Mouse (Mus musculus): Measurements from ENCODE around the gene Gm3286. TPM values are rescaled to one million over a fixed set of nuclear protein-coding genes. Genes with fewer than 3 reads are reported as not detected.

Gene Gm3286
- polyA plus RNA-seq (2021; fragmentation: Nextera tagmentation): not detected in 2 replicates
- long read RNA-seq, experiment 1: 0 reads
- long read RNA-seq, experiment 2: 0 reads

GRCm38 (mm10) chr5:95510458-95510857, at the start of gene Gm3286:
Gm3286 (plus strand) TSS chr5:95510758.

Other genes starting within 250 kb of the Gm3286 start
- not detected in 2 replicates for gene Gm10424, start 238.0 kb upstream of the Gm3286 start, polyA plus RNA-seq (2021; fragmentation: Nextera tagmentation)
- not detected in 2 replicates for gene Gm3259, start 204.8 kb upstream of the Gm3286 start, polyA plus RNA-seq (2021; fragmentation: Nextera tagmentation)
- not detected in 2 replicates for gene D5Ertd577e, start 54.0 kb upstream of the Gm3286 start, polyA plus RNA-seq (2021; fragmentation: Nextera tagmentation)
- not detected in 2 replicates for gene Gm7971, start 84.1 kb downstream of the Gm3286 start, polyA plus RNA-seq (2021; fragmentation: Nextera tagmentation)
- gene Gm7978, start 225.4 kb downstream of the Gm3286 start, polyA plus RNA-seq (2021; fragmentation: Nextera tagmentation): not detected in 2 replicates
- not detected in 2 replicates for gene Gm7982, start 231.3 kb downstream of the Gm3286 start, polyA plus RNA-seq (2021; fragmentation: Nextera tagmentation)